16 mouse cellular contexts compared by ENCODE assay signal in the genomic region with DNA sequence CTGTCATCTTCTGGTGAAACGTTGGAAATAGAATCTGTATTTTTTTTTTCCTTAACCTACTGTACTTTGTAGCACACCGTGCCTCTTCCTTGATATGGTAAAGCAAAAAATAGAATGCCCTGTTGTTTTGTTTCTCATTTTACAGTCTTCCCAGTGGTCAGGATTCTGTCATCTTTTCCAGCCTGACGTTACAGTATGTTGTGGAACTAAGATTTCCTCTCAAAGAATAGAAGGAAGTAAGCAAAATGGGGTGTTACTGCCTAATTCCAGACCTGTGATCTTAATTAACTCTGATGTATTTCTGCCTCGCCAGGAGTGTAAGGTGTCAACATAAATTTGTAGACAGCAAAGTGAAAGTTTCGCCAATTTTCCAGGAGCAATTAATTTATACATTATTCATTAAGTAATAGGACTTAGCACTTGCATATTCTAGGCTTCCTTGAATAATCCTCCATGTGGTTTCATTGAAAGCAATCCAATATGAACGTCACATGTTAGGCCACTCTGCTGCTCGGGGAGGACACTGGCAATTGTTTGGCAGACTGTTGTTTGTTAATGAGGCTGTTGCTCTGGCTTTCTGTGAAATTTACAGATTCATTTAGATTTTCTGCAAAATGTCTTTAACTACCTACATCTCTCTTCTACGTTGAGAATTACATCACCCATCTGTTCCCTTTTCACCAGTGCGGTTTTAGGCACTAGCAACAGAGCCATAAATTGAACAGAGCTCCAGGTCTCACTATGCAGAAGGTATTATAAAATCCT. TPM values are rescaled to one million over a fixed set of nuclear protein-coding genes. Genes with fewer than 3 reads are reported as not detected.
DNase-seq lines count a peak whose midpoint lies in the region; TF ChIP-seq lines count a peak whose summit lies in the region.
"Had no signal": no experiment of that assay in that cellular context is flagged by ENCODE, and none has a peak within 500 bp of the region (broad histone marks: within the 10 kb centered on the region; RNA-seq: fewer than 3 reads in every experiment).

No protein-coding gene starts in this region.

- H3K27ac ChIP-seq in gastrocnemius, adult 2 months = peak overlapping the region; percentile 81
- 0 out of 2 replicates have a peak overlapping the region, but pooled peaks have one; percentile 12 for H3K27ac ChIP-seq in left cerebral cortex, adult 2 months
- H3K27ac ChIP-seq: hindbrain, embryonic 14.5 days; limb, embryonic 12.5 days; macrophage had no signal

- no peak for DNase-seq in gastrocnemius, adult 2 months
- no peak for DNase-seq in gastrocnemius, adult 18-20 months (ENCODE audit: low spot score)
- no peak for DNase-seq in left cerebral cortex, adult 2 months (ENCODE audit: extremely low spot score in 1 of 2, low spot score in 2 of 2)
- no peak for DNase-seq in left cerebral cortex, adult 8-10 months (ENCODE audit: low spot score in 2 of 2)
- DNase-seq in brain, adult 2 months (ENCODE audit: low read depth, low spot score) = peak; percentile 68
- peak; percentile 6 to 15 for DNase-seq in heart, postnatal 10 days
- DNase-seq in kidney, postnatal 4 days = no peak
- DNase-seq in gastrocnemius, postnatal 25 days = no peak
- DNase-seq: cerebellum, postnatal 25 days; kidney, adult 2 months; liver, postnatal 0 days; right cerebral cortex, postnatal 14 days; thymus, postnatal 25 days had no signal

- intact Hi-C loops in gastrocnemius, adult 2 months (cut with DNase I) = no loop called here
- intact Hi-C loops in left cerebral cortex, adult 2 months (cut with DNase I) = no loop called here
- intact Hi-C loops in heart, postnatal 10 days (cut with DNase I) = no loop called here

- H3K4me3 ChIP-seq in gastrocnemius, adult 2 months = peak overlapping the region; percentile 34
- no peak overlapping the region for H3K4me3 ChIP-seq in left cerebral cortex, adult 2 months
- H3K4me3 ChIP-seq: limb, embryonic 12.5 days had no signal

- TF ChIP-seq CTCF in gastrocnemius, adult 2 months (IDR thresholded peaks at IDR 0.05) = no peak
- TF ChIP-seq CTCF in left cerebral cortex, adult 2 months (IDR thresholded peaks at IDR 0.05) = no peak

RNA-seq across cellular contexts. Expression of a gene that starts 4.7 kb away (rescaled TPM):
- 10 to 100 TPM; 10.7 to 12.3 TPM for total RNA-seq in gastrocnemius, adult 2 months (2021)
- 10 to 100 TPM; 11.2 to 12.6 TPM for total RNA-seq in gastrocnemius, adult 18-20 months (2021)
- total RNA-seq in left cerebral cortex, adult 2 months (2021) = 100 to 1,000 TPM in 1 of 2 experiments, 10 to 100 TPM in 1; 86.6 to 110 TPM
- 100 to 1,000 TPM in 1 of 4 experiments, 10 to 100 TPM in 3; 80.4 to 102 (median 92.3) TPM for total RNA-seq in left cerebral cortex, adult 8-10 months (2022)
- 10 to 100 TPM; 18.6 to 20.7 TPM for total RNA-seq in heart, postnatal 10 days (2021)
- total RNA-seq in gastrocnemius, postnatal 25 days (2021) = 10 to 100 TPM in 1 of 2 experiments, 1 to 10 TPM in 1; 10.0 to 11.1 TPM

RNA-seq across cellular contexts. Expression of a gene that starts 27.3 kb away (rescaled TPM):
- total RNA-seq in gastrocnemius, adult 2 months (2021) = not detected
- not detected for total RNA-seq in gastrocnemius, adult 18-20 months (2021)
- under 1 TPM; 0.43 to 0.47 TPM for total RNA-seq in left cerebral cortex, adult 2 months (2021)
- 1 to 10 TPM in 1 of 4 experiments, under 1 TPM in 3; 0.34 to 1.2 (median 0.42) TPM for total RNA-seq in left cerebral cortex, adult 8-10 months (2022)
- total RNA-seq in heart, postnatal 10 days (2021) = 10 to 100 TPM in 1 of 2 experiments, 1 to 10 TPM in 1; 8.3 to 10.7 TPM
- under 1 TPM; 0.33 to 0.59 TPM for total RNA-seq in gastrocnemius, postnatal 25 days (2021)

Comparison
In these comparisons a context has a peak if more than half of its experiments do, and no peak if none do; other contexts are left out.
1. DNase-seq: peak in brain, adult 2 months (single experiment) and heart, postnatal 10 days (2 of 2); none in gastrocnemius, adult 2 months (single experiment), gastrocnemius, adult 18-20 months (single experiment), left cerebral cortex, adult 2 months (0 of 2), left cerebral cortex, adult 8-10 months (0 of 2), kidney, postnatal 4 days (0 of 2) and gastrocnemius, postnatal 25 days (single experiment).
2. RNA of a gene that starts 27.3 kb away (total RNA-seq): 8.3 to 10.7 TPM in heart, postnatal 10 days; 0.33 to 0.59 TPM in gastrocnemius, postnatal 25 days, 0.43 to 0.47 TPM in left cerebral cortex, adult 2 months, 0.34 to 1.2 TPM in left cerebral cortex, adult 8-10 months, not detected in gastrocnemius, adult 18-20 months and not detected in gastrocnemius, adult 2 months; every median in the first group is over 4 times any median in the second.